Mouse (Mus musculus) inflammation-experienced regulatory T-cells, adult 16 weeks (primary cell): Measurements from ENCODE around the gene Ccdc81. TPM values are rescaled to one million over a fixed set of nuclear protein-coding genes. Genes with fewer than 3 reads are reported as not detected.

Experiments used
- polyA plus RNA-seq: library from polyadenylated mRNA; unstranded; fragments of 100-300 nt; shearing (Covaris generic); gene quantifications from one replicate; pipeline ENCODE4 v1.2.1, GENCODE M21; 2017

The Ccdc81 gene
- polyA plus RNA-seq: not detected

GRCm38 (mm10) chr7:89903442-89904343 lies at the start of gene Ccdc81:
Ccdc81 (minus strand) TSS chr7:89903629.

GRCm38 (mm10) chr7:89940571-89941463 lies 37.4 kb upstream of the Ccdc81 start, which contains the start of gene Hikeshi:
Hikeshi (minus strand) TSS chr7:89941204.

Other genes with a start within 250 kb of the Ccdc81 start
- gene Hikeshi, start 37.6 kb upstream of the Ccdc81 start, polyA plus RNA-seq: 97.4 TPM
- 72.3 TPM for gene Eed, start 77.4 kb upstream of the Ccdc81 start, polyA plus RNA-seq
- gene Picalm, start 226.6 kb upstream of the Ccdc81 start, polyA plus RNA-seq: 26.3 TPM